Mouse (Mus musculus): ENCODE data around the gene Dlg1. TPM values are rescaled to one million over a fixed set of nuclear protein-coding genes. Genes with fewer than 3 reads are reported as not detected.
A peak's percentile ranks its signal among the peaks of the same experiment; 100 is the strongest.

The Dlg1 gene
- polyA plus RNA-seq, 1 experiment, result 23.2 TPM

DNA sequence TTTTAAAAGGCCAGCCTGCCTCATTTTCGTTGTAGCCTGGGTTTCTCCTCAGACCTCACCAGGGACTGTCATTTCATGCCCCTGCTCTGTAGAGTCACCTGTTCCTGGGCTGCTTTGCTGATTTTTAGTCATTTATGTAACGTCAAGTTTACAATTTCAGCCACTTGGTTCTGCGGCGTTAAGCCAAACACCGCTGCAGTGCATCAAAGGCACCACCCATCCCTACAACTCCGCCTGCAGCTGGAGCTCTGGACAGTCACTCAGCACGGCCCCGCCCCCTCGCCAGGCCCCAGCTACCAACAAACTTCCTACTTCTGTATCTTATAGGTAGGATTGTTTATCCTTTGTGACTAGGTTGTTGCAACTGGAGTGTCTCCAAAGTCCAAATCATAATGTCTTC lies 243.7 kb downstream of the Dlg1 start:
- Histone ChIP-seq H3ac (ENCODE audit: control insufficient read depth, insufficient read length, low read depth) (no peak overlapping the region), H3K4me3 (ENCODE audit: insufficient read depth, poor library complexity, severe bottlenecking) (no peak overlapping the region), H3K79me3 (ENCODE audit: low read depth) (no peaks in the 10 kb centered on the region), H3K79me2 (ENCODE audit: control insufficient read depth, insufficient read depth) (no peaks in the 10 kb centered on the region), H3K27me3 (ENCODE audit: control insufficient read depth, insufficient read depth, insufficient read length) (no peaks in the 10 kb centered on the region), H3K36me3 (ENCODE audit: control insufficient read depth, insufficient read depth) (no peaks in the 10 kb centered on the region)
- no peak for TF ChIP-seq CTCF (IDR thresholded peaks at IDR 0.05; ENCODE audit: control insufficient read depth, insufficient read depth, insufficient read length)
- no peak for TF ChIP-seq FOSL1 (IDR thresholded peaks at IDR 0.05; ENCODE audit: insufficient read depth, low read length, poor library complexity, severe bottlenecking)
- no peak for TF ChIP-seq MYOD1 (IDR thresholded peaks at IDR 0.05; ENCODE audit: control insufficient read depth, insufficient read length, low read depth)
- no peak for TF ChIP-seq CEBPB (IDR thresholded peaks at IDR 0.05; ENCODE audit: low read depth)
- TF ChIP-seq USF1 (IDR thresholded peaks at IDR 0.05; ENCODE audit: low read depth), result no peak
- no peak for TF ChIP-seq MYOG (IDR thresholded peaks at IDR 0.05; ENCODE audit: control insufficient read depth, extremely low read depth, insufficient read length)
- TF ChIP-seq MAX (IDR thresholded peaks at IDR 0.05), result no peak

DNA sequence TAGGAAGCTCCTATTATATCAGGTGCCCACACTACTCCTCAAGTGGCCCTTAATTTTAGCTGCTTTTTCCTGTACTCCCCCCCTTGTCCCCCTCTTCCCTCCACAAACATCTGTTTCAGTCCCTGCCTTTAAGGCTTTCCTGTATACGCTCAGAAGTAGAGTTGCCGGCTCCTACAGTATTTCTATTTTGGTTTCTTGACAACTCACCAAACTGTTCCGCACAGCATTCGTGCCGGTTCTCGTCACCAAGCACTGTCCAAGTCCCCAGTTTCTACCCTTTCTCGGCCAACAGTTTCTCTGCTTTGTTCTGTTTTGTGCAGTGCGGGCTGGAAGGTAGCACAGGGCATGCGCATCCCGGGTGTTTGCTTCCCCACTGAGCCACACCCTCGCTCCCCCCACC lies 245.7 kb downstream of the Dlg1 start:
- Histone ChIP-seq H3K79me2 (ENCODE audit: control insufficient read depth, insufficient read depth) (no peaks in the 10 kb centered on the region), H3ac (ENCODE audit: control insufficient read depth, insufficient read length, low read depth) (no peak overlapping the region), H3K79me3 (ENCODE audit: low read depth) (no peaks in the 10 kb centered on the region), H3K4me3 (ENCODE audit: insufficient read depth, poor library complexity, severe bottlenecking) (no peak overlapping the region), H3K36me3 (ENCODE audit: control insufficient read depth, insufficient read depth) (no peaks in the 10 kb centered on the region), H3K27me3 (ENCODE audit: control insufficient read depth, insufficient read depth, insufficient read length) (no peaks in the 10 kb centered on the region)
- no peak for TF ChIP-seq MYOD1 (IDR thresholded peaks at IDR 0.05; ENCODE audit: control insufficient read depth, insufficient read length, low read depth)
- TF ChIP-seq USF1 (IDR thresholded peaks at IDR 0.05; ENCODE audit: low read depth), result no peak
- no peak for TF ChIP-seq FOSL1 (IDR thresholded peaks at IDR 0.05; ENCODE audit: insufficient read depth, low read length, poor library complexity, severe bottlenecking)
- TF ChIP-seq MYOG (IDR thresholded peaks at IDR 0.05; ENCODE audit: control insufficient read depth, extremely low read depth, insufficient read length), result no peak
- no peak for TF ChIP-seq CEBPB (IDR thresholded peaks at IDR 0.05; ENCODE audit: low read depth)
- no peak for TF ChIP-seq CTCF (IDR thresholded peaks at IDR 0.05; ENCODE audit: control insufficient read depth, insufficient read depth, insufficient read length)
- TF ChIP-seq MAX (IDR thresholded peaks at IDR 0.05), result no peak

DNA sequence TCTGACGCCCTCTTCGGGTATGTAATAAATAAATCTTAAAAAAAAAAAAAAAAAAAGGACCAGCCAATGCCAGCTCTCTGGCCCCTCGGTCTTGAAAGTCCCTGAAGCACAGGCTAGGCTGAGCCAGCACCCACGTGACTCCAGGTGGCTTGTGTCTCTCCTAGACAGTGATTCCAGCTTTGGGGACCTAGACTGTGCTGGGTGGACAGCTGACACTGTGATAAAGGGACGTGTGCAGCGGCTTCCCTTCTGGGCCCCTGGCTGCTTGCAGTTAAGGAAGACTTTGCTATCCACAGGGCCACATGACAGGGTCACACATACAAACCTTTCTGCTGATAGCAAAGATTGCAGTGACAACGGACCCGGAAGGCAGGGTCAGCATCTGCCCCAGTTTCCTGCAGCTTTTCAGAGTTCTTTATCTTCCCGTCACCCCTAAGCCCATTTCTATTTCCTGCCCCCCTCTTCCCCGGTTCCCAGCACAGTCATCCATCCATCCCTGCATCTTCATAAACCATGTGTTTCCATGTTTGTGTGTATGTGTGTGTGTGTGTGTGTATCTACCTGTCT lies 247.1 kb downstream of the Dlg1 start:
- Histone ChIP-seq H3K36me3 (ENCODE audit: control insufficient read depth, insufficient read depth) (no peaks in the 10 kb centered on the region), H3K4me3 (ENCODE audit: insufficient read depth, poor library complexity, severe bottlenecking) (no peak overlapping the region), H3K79me3 (ENCODE audit: low read depth) (no peaks in the 10 kb centered on the region), H3ac (ENCODE audit: control insufficient read depth, insufficient read length, low read depth) (no peak overlapping the region), H3K27me3 (ENCODE audit: control insufficient read depth, insufficient read depth, insufficient read length) (no peaks in the 10 kb centered on the region), H3K79me2 (ENCODE audit: control insufficient read depth, insufficient read depth) (no peaks in the 10 kb centered on the region)
- TF ChIP-seq USF1 (IDR thresholded peaks at IDR 0.05; ENCODE audit: low read depth) (no peak), FOSL1 (IDR thresholded peaks at IDR 0.05; ENCODE audit: insufficient read depth, low read length, poor library complexity, severe bottlenecking) (no peak), CTCF (IDR thresholded peaks at IDR 0.05; ENCODE audit: control insufficient read depth, insufficient read depth, insufficient read length) (no peak), CEBPB (IDR thresholded peaks at IDR 0.05; ENCODE audit: low read depth) (no peak), MYOD1 (IDR thresholded peaks at IDR 0.05; ENCODE audit: control insufficient read depth, insufficient read length, low read depth) (no peak)

DNA sequence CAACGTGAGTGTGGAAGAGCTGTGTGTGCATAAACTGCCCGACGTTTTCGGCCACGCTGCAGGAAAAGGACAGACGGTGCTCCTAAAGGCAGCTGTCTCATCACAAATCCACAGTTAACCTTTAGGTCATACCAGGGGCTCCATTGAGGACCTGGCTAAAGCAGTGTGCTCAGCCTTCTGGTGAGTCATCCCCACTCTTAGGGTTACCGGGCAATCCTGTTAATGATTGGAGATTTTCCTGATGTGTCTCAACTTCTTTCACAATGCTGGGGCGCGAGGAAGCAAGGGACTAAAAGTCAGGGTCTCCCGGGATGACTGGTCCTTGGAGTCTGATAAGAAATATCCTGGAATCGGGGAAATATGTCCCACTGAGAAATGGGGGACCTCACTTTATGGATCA lies 254.5 kb downstream of the Dlg1 start:
- Histone ChIP-seq H3K79me3 (ENCODE audit: low read depth) (no peaks in the 10 kb centered on the region), H3K36me3 (ENCODE audit: control insufficient read depth, insufficient read depth) (no peaks in the 10 kb centered on the region), H3K27me3 (ENCODE audit: control insufficient read depth, insufficient read depth, insufficient read length) (no peaks in the 10 kb centered on the region), H3ac (ENCODE audit: control insufficient read depth, insufficient read length, low read depth) (no peak overlapping the region), H3K79me2 (ENCODE audit: control insufficient read depth, insufficient read depth) (no peaks in the 10 kb centered on the region), H3K4me3 (ENCODE audit: insufficient read depth, poor library complexity, severe bottlenecking) (no peak overlapping the region)
- no peak for TF ChIP-seq CTCF (IDR thresholded peaks at IDR 0.05; ENCODE audit: control insufficient read depth, insufficient read depth, insufficient read length)
- TF ChIP-seq MAX (IDR thresholded peaks at IDR 0.05), result no peak
- no peak for TF ChIP-seq CEBPB (IDR thresholded peaks at IDR 0.05; ENCODE audit: low read depth)
- no peak for TF ChIP-seq FOSL1 (IDR thresholded peaks at IDR 0.05; ENCODE audit: insufficient read depth, low read length, poor library complexity, severe bottlenecking)
- TF ChIP-seq MYOD1 (IDR thresholded peaks at IDR 0.05; ENCODE audit: control insufficient read depth, insufficient read length, low read depth), result no peak
- no peak for TF ChIP-seq USF1 (IDR thresholded peaks at IDR 0.05; ENCODE audit: low read depth)
- TF ChIP-seq MYOG (IDR thresholded peaks at IDR 0.05; ENCODE audit: control insufficient read depth, extremely low read depth, insufficient read length), result no peak

DNA sequence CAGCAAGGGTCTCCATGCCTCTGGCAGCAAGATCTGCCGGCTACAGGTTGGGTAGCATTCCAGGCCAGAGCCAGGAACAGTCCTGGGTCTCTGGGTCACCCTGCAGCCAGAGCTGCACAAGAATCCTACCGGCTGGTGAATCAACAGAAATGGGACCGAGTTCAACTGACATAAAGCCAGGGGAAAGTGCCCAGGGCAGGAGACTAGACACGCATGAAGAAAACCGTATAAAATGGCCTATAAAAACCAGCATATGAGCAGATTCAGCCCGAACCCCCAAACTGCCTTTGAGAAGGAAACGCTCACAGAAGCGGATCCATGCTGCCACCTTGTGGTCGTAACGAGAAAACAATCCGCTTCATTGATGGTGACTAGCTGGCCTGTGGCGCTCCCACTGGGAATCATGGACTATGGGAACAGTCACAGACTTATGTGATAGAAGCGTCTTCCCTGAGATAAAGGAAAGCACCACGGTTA lies 255.0 kb downstream of the Dlg1 start:
- Histone ChIP-seq H3K36me3 (ENCODE audit: control insufficient read depth, insufficient read depth) (no peaks in the 10 kb centered on the region), H3K4me3 (ENCODE audit: insufficient read depth, poor library complexity, severe bottlenecking) (no peak overlapping the region)
- TF ChIP-seq USF1 (IDR thresholded peaks at IDR 0.05; ENCODE audit: low read depth) (no peak), CEBPB (IDR thresholded peaks at IDR 0.05; ENCODE audit: low read depth) (no peak), MYOG (IDR thresholded peaks at IDR 0.05; ENCODE audit: control insufficient read depth, extremely low read depth, insufficient read length) (no peak), CTCF (IDR thresholded peaks at IDR 0.05; ENCODE audit: control insufficient read depth, insufficient read depth, insufficient read length) (peak; percentile 60)

DNA sequence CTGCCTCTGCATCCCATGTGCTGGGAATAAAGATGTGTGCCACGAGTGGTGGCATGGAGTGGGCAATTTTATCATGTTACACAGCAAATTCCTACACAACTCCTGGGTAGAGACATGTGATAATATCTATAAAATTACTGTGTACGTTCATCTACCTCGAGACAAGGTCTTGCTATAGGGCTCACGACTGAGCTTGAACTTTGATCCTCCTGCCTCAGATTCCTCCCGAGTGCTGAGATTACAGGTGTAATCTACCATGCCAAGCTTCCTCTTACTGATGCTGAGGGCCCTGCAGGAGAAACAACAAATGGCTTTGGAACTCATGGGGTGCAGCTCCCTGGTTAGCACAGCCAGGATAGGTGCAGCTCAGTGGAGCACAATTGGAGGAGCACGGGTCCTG lies 261.1 kb downstream of the Dlg1 start:
- no peak overlapping the region for H3ac ChIP-seq (ENCODE audit: control insufficient read depth, insufficient read length, low read depth)
- no peaks in the 10 kb centered on the region for H3K27me3 ChIP-seq (ENCODE audit: control insufficient read depth, insufficient read depth, insufficient read length)
- no peak overlapping the region for H3K4me3 ChIP-seq (ENCODE audit: insufficient read depth, poor library complexity, severe bottlenecking)
- H3K36me3 ChIP-seq (ENCODE audit: control insufficient read depth, insufficient read depth), result no peaks in the 10 kb centered on the region
- no peak for TF ChIP-seq MYOD1 (IDR thresholded peaks at IDR 0.05; ENCODE audit: control insufficient read depth, insufficient read length, low read depth)
- no peak for TF ChIP-seq MYOG (IDR thresholded peaks at IDR 0.05; ENCODE audit: control insufficient read depth, extremely low read depth, insufficient read length)
- TF ChIP-seq USF1 (IDR thresholded peaks at IDR 0.05; ENCODE audit: low read depth), result no peak
- TF ChIP-seq FOSL1 (IDR thresholded peaks at IDR 0.05; ENCODE audit: insufficient read depth, low read length, poor library complexity, severe bottlenecking), result no peak
- TF ChIP-seq CTCF (IDR thresholded peaks at IDR 0.05; ENCODE audit: control insufficient read depth, insufficient read depth, insufficient read length), result no peak
- no peak for TF ChIP-seq MAX (IDR thresholded peaks at IDR 0.05)
- TF ChIP-seq CEBPB (IDR thresholded peaks at IDR 0.05; ENCODE audit: low read depth), result no peak
- H3K79me3 ChIP-seq (ENCODE audit: low read depth), result no peaks in the 10 kb centered on the region
- H3K79me2 ChIP-seq (ENCODE audit: control insufficient read depth, insufficient read depth), result no peaks in the 10 kb centered on the region

More for the DNA sequence above, 255.0 kb downstream of the Dlg1 start:
- Histone ChIP-seq H3K27me3 (ENCODE audit: control insufficient read depth, insufficient read depth, insufficient read length) (no peaks in the 10 kb centered on the region), H3K79me2 (ENCODE audit: control insufficient read depth, insufficient read depth) (no peaks in the 10 kb centered on the region), H3K79me3 (ENCODE audit: low read depth) (no peaks in the 10 kb centered on the region), H3ac (ENCODE audit: control insufficient read depth, insufficient read length, low read depth) (no peak overlapping the region)

Data from C2C12 (cell line).